Mouse (Mus musculus): ENCODE measurements around the gene Aebp1. TPM values are rescaled to one million over a fixed set of nuclear protein-coding genes. Genes with fewer than 3 reads are reported as not detected.

Aebp1 gene
- polyA plus RNA-seq, 1 experiment from 2014 or later, result 8.9 TPM

DNA sequence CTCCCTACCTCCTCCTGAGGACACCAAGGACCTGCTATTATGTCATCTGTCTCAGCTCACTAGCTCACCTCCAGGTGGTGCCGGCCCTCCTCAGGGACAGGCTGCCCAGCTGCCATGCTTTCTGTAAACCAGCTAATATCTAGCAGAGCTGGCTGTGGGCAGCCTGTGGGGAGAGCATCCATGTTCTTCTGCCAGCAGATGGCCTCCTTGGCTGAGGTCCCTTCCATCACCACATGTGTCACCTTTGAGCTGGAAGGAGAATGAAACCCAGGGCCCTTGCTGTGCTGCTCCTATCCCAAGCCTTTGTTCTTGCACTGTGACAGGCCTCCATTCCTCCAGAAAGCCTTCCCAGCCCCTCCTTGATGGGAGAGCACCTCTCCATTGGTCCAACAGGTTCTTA, 25.6 kb upstream of the Aebp1 start:
- H3K9ac ChIP-seq (ENCODE audit: low read length), result no peak overlapping the region
- no peak for ATAC-seq (ENCODE audit: insufficient read depth, low FRiP score, low TSS enrichment)
- H3K27ac ChIP-seq (ENCODE audit: low read depth, low read length), result no peak overlapping the region
- 65% methylated on average over 1 of the region's 1 CpGs for WGBS
- no peaks in the 10 kb centered on the region; the same call in 1 of the 2 replicates for H3K36me3 ChIP-seq (ENCODE audit: control insufficient read depth, insufficient read depth, low read length)
- no peaks in the 10 kb centered on the region for H3K9me3 ChIP-seq (ENCODE audit: control insufficient read depth, low read length)
- no peaks in the 10 kb centered on the region for H3K27me3 ChIP-seq (ENCODE audit: control insufficient read depth, insufficient read depth, low read length)
- H3K4me2 ChIP-seq (ENCODE audit: low read depth), result no peak overlapping the region
- no peaks in the 10 kb centered on the region for H3K4me1 ChIP-seq (ENCODE audit: control insufficient read depth, insufficient read depth, low read length)
- DNase-seq (ENCODE audit: low spot score), result peak; percentile 24
- H3K4me3 ChIP-seq (ENCODE audit: low read depth, low read length), result no peak overlapping the region

DNA sequence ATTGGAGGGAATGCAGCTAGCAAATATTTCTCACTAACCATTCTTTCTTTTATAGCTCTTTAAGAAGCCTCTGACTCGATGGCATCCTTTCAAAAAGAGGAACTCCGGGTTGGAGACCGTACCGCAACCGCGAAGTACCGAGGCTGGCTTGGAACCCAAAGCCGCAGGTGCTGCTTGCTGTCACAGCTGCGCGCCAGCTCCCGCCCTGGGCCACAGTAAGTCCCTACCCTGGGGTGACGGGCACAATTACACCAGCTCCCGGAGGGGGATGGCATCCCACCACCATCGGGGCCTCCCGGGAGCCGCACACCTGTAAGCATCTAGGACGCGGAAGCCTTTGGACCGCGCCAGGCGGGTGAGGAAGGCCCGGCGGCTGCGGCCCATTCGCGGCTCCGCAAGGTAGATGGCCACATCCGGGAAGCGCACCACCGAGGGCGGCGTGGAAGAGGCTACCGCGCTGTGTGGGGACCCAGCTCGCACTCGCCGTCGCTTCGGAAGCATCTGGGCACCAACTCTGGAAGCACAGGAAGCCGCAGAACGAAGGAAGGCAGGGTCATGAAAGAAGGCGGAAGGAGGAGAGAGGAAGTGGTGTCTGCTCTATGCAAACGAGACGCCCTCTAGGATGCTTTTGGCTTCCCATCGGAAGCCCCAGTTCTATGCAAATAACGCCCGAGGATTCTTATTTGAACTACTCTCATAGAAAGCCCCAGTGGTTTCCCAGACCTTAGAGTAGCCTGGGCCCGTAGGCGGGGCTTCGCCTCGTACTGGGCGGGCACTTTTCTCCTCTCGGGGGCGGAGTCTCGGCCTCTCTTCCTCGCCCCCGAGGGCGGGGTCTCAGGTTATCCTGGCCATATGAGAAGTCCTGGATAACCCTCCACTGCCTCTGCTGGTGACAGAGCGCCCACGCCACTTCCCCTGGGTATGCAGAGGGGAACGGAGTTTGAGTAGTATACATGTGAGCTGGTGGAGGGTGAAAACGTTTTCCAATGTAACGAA, 24.2 kb upstream of the Aebp1 start, which contains the start of gene Polm:
Polm (minus strand) TSS at position 766 of the 996 bp plus-strand sequence.
- Histone ChIP-seq H3K4me2 (ENCODE audit: low read depth) (peak within 1 kb of the TSS; percentile 91), H3K9ac (ENCODE audit: low read length) (peak within 1 kb of the TSS; percentile 78), H3K9me3 (ENCODE audit: control insufficient read depth, low read length) (no peaks in the 10 kb centered on the region), H3K4me1 (ENCODE audit: control insufficient read depth, insufficient read depth, low read length) (no peaks in the 10 kb centered on the region), H3K27me3 (ENCODE audit: control insufficient read depth, insufficient read depth, low read length) (no peaks in the 10 kb centered on the region), H3K27ac (ENCODE audit: low read depth, low read length) (0 out of 2 replicates have a peak within 1 kb of the TSS, but pooled peaks have one; percentile 27), H3K36me3 (ENCODE audit: control insufficient read depth, insufficient read depth, low read length) (no peaks in the 10 kb centered on the region; the same call in 1 of the 2 replicates), H3K4me3 (ENCODE audit: low read depth, low read length) (peak within 1 kb of the TSS; percentile 75)
- under 1% methylated on average over 62 of the region's 63 CpGs for WGBS
- DNase-seq (ENCODE audit: low spot score), result peak; percentile 94
- peak; percentile 95 for ATAC-seq (ENCODE audit: insufficient read depth, low FRiP score, low TSS enrichment)

DNA sequence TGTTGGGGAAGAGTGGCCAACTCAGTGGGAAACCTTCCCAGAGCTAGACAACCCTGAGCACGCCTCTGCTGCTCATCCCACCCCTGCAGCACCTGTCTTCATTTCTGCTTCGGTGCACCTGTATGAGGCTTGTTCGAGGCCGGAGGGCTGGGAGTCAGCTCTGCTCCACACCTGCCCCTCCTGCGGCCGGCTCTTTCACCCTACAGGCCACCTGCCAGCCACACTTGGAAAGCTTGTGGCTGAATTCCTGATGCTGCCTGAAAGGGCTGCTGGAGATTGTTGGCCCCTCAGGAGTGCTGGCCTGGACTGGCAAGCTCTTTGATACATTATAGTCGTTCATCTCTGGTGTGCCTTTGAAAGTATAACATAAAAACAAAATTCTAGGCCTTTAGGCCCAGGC, 21.4 kb upstream of the Aebp1 start:
- Histone ChIP-seq H3K27me3 (ENCODE audit: control insufficient read depth, insufficient read depth, low read length) (no peaks in the 10 kb centered on the region), H3K9ac (ENCODE audit: low read length) (no peak overlapping the region), H3K36me3 (ENCODE audit: control insufficient read depth, insufficient read depth, low read length) (no peaks in the 10 kb centered on the region), H3K4me2 (ENCODE audit: low read depth) (no peak overlapping the region), H3K27ac (ENCODE audit: low read depth, low read length) (no peak overlapping the region), H3K9me3 (ENCODE audit: control insufficient read depth, low read length) (no peaks in the 10 kb centered on the region), H3K4me3 (ENCODE audit: low read depth, low read length) (no peak overlapping the region), H3K4me1 (ENCODE audit: control insufficient read depth, insufficient read depth, low read length) (no peaks in the 10 kb centered on the region)
- no peak for DNase-seq (ENCODE audit: low spot score)
- WGBS, result 79% methylated on average over 7 of the region's 7 CpGs
- no peak for ATAC-seq (ENCODE audit: insufficient read depth, low FRiP score, low TSS enrichment)

DNA sequence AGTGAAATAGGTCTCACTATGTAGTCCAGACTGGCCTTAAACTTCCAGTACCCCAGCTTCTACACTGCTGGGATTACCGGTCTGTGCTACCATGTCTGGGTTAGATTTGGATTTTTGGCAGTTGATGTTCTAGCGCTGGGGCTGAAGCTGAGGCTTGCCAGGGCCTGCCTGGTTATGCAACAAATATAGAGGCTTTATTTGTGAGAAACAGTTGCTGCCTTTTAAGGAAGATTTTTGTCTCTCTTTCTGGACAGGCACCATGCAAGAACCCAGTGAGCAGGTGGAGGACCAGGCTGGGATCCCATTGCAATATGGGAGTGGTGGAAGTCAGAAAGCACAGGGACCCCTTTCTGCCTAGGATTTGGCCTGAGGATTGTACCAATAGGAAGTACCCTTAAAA, 20.0 kb upstream of the Aebp1 start:
- no peaks in the 10 kb centered on the region for H3K4me1 ChIP-seq (ENCODE audit: control insufficient read depth, insufficient read depth, low read length)
- no peak overlapping the region for H3K27ac ChIP-seq (ENCODE audit: low read depth, low read length)
- H3K27me3 ChIP-seq (ENCODE audit: control insufficient read depth, insufficient read depth, low read length), result no peaks in the 10 kb centered on the region
- WGBS, result 89% methylated on average over 2 of the region's 2 CpGs
- no peak overlapping the region for H3K9ac ChIP-seq (ENCODE audit: low read length)
- ATAC-seq (ENCODE audit: insufficient read depth, low FRiP score, low TSS enrichment), result no peak
- H3K4me3 ChIP-seq (ENCODE audit: low read depth, low read length), result no peak overlapping the region
- H3K9me3 ChIP-seq (ENCODE audit: control insufficient read depth, low read length), result no peaks in the 10 kb centered on the region
- DNase-seq (ENCODE audit: low spot score), result no peak
- no peak overlapping the region for H3K4me2 ChIP-seq (ENCODE audit: low read depth)
- H3K36me3 ChIP-seq (ENCODE audit: control insufficient read depth, insufficient read depth, low read length), result no peaks in the 10 kb centered on the region

DNA sequence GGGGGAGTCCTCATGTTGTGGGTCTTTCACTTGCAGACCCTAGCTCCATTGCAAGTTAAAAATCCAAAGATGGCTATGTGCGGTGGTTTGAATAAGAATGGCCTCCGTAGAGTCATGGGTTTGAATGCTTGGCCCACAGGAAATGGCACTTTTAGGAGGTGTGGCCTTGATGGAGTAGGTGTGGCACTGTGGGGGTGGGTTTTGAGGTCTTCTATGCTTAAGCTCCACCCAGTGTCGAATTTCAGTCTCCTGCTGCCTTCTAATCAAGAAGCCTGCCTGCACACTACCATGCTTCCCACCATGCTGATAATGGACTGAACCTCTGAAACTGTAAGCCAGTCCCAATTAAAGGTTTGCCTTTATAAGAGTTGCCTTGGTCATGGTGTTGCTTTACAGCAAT, 18.6 kb upstream of the Aebp1 start:
- 85% methylated on average over 3 of the region's 3 CpGs for WGBS
- H3K36me3 ChIP-seq (ENCODE audit: control insufficient read depth, insufficient read depth, low read length), result no peaks in the 10 kb centered on the region
- DNase-seq (ENCODE audit: low spot score) (no peak), ATAC-seq (ENCODE audit: insufficient read depth, low FRiP score, low TSS enrichment) (no peak)
- no peaks in the 10 kb centered on the region for H3K4me1 ChIP-seq (ENCODE audit: control insufficient read depth, insufficient read depth, low read length)
- no peak overlapping the region for H3K4me2 ChIP-seq (ENCODE audit: low read depth)
- H3K9me3 ChIP-seq (ENCODE audit: control insufficient read depth, low read length), result no peaks in the 10 kb centered on the region
- H3K27me3 ChIP-seq (ENCODE audit: control insufficient read depth, insufficient read depth, low read length), result no peaks in the 10 kb centered on the region
- no peak overlapping the region for H3K4me3 ChIP-seq (ENCODE audit: low read depth, low read length)
- no peak overlapping the region for H3K9ac ChIP-seq (ENCODE audit: low read length)
- H3K27ac ChIP-seq (ENCODE audit: low read depth, low read length), result no peak overlapping the region

DNA sequence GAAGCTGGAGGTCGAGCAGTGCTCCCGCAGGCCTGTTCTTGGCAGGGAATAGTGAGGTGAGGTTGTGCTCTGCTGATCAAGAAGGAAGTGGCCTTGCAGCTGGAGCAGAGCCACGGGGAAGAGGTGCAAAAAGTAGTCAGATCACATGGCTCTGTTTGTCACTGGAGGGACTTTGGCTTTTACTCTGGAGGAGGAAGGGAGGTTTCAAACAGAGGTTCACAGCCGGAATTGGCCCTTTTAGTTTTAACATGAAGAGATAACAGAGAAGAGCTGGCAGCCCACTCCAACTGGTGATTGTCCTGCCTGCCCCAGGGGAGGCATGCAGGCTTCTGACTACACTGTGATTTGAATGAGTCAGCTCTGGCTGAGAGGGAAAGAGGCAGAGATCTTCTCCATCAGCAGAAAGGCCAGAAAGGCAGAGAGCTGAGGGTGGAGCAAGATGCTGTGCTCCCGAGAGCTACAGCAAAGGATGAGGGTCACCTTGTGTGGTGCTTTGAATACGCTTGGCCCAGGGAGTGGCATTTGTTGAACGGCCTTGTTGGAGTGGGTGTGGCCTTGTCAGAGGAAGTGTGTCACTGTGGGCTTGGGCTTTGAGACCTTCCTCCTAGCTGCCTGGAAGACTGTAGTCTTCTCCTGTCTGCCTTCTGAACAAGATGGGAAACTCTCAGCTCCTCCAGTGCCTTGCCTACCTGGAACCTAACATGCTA, 15.0 kb upstream of the Aebp1 start:
- H3K4me3 ChIP-seq (ENCODE audit: low read depth, low read length), result no peak overlapping the region
- ATAC-seq (ENCODE audit: insufficient read depth, low FRiP score, low TSS enrichment) (no peak), DNase-seq (ENCODE audit: low spot score) (no peak)
- no peak overlapping the region for H3K27ac ChIP-seq (ENCODE audit: low read depth, low read length)
- H3K27me3 ChIP-seq (ENCODE audit: control insufficient read depth, insufficient read depth, low read length), result no peaks in the 10 kb centered on the region
- WGBS, result 80% methylated on average over 7 of the region's 7 CpGs
- no peaks in the 10 kb centered on the region for H3K9me3 ChIP-seq (ENCODE audit: control insufficient read depth, low read length)
- H3K4me1 ChIP-seq (ENCODE audit: control insufficient read depth, insufficient read depth, low read length), result no peaks in the 10 kb centered on the region
- H3K36me3 ChIP-seq (ENCODE audit: control insufficient read depth, insufficient read depth, low read length), result no peaks in the 10 kb centered on the region
- H3K4me2 ChIP-seq (ENCODE audit: low read depth), result no peak overlapping the region
- no peak overlapping the region for H3K9ac ChIP-seq (ENCODE audit: low read length)

DNA sequence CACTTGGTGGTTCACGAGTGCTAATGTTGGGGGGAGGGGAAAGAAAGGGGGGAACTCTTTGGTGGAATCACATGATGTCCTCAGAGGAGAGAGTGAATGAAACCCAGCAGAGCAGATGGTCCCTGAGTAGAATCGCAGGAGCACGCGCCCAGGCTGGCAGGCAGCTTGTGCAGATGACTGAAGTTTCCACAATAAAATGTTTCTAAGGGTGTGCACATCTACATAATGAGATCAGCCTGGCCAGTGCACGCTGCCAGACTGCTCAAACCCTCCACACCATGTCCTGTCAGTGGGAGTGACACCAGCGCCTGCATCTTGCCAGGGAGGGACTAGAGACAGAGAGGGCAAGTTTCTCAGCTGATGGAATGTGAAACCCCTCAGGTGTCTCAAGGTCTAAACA, 13.0 kb upstream of the Aebp1 start:
- H3K4me2 ChIP-seq (ENCODE audit: low read depth), result no peak overlapping the region
- H3K27me3 ChIP-seq (ENCODE audit: control insufficient read depth, insufficient read depth, low read length), result no peaks in the 10 kb centered on the region
- 68% methylated on average over 6 of the region's 6 CpGs for WGBS
- no peaks in the 10 kb centered on the region for H3K4me1 ChIP-seq (ENCODE audit: control insufficient read depth, insufficient read depth, low read length)
- DNase-seq (ENCODE audit: low spot score), result no peak
- no peaks in the 10 kb centered on the region for H3K9me3 ChIP-seq (ENCODE audit: control insufficient read depth, low read length)
- no peak for ATAC-seq (ENCODE audit: insufficient read depth, low FRiP score, low TSS enrichment)
- H3K27ac ChIP-seq (ENCODE audit: low read depth, low read length), result no peak overlapping the region
- H3K4me3 ChIP-seq (ENCODE audit: low read depth, low read length), result no peak overlapping the region
- no peak overlapping the region for H3K9ac ChIP-seq (ENCODE audit: low read length)
- H3K36me3 ChIP-seq (ENCODE audit: control insufficient read depth, insufficient read depth, low read length), result no peaks in the 10 kb centered on the region

DNA sequence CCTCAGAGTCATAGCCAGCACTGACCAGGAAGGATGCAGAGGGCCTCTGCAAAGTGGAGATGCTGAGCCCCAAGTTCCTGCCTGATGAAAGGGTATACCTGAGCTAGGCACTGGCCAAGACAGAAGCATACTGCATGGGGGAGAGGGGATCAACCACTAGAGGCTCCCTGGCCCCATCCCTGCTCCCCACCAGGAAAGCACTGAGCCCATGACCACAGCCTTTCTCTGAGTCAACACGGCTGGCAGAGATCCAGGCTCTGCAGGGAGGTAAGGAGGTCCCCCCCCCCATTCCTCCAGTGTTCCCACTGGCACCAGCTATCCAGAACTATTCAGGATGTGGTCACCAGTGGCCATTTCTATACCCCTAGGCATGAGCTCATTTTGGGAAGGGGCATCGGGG, 12.4 kb upstream of the Aebp1 start:
- H3K27ac ChIP-seq (ENCODE audit: low read depth, low read length), result no peak overlapping the region
- H3K4me3 ChIP-seq (ENCODE audit: low read depth, low read length), result no peak overlapping the region
- no peaks in the 10 kb centered on the region for H3K4me1 ChIP-seq (ENCODE audit: control insufficient read depth, insufficient read depth, low read length)
- no peak overlapping the region for H3K4me2 ChIP-seq (ENCODE audit: low read depth)
- H3K9me3 ChIP-seq (ENCODE audit: control insufficient read depth, low read length), result no peaks in the 10 kb centered on the region
- H3K27me3 ChIP-seq (ENCODE audit: control insufficient read depth, insufficient read depth, low read length), result no peaks in the 10 kb centered on the region
- no peak overlapping the region for H3K9ac ChIP-seq (ENCODE audit: low read length)
- H3K36me3 ChIP-seq (ENCODE audit: control insufficient read depth, insufficient read depth, low read length), result no peaks in the 10 kb centered on the region
- no peak for DNase-seq (ENCODE audit: low spot score)
- WGBS, result 69% methylated on average over 2 of the region's 2 CpGs
- no peak for ATAC-seq (ENCODE audit: insufficient read depth, low FRiP score, low TSS enrichment)

Data from neural tube, embryonic 11.5 days (tissue).